ENCODE assay signal across 24 mouse cellular contexts in genomic region chr7:134726530-134727258, GRCm38 (mm10). TPM values are rescaled to one million over a fixed set of nuclear protein-coding genes. Genes with fewer than 3 reads are reported as not detected.
DNase-seq lines count a peak whose midpoint lies in the region; ATAC-seq and TF ChIP-seq lines count a peak whose summit lies in the region.
"Had no signal": no experiment of that assay in that cellular context is flagged by ENCODE, and none has a peak within 500 bp of the region (broad histone marks: within the 10 kb centered on the region; RNA-seq: fewer than 3 reads in every experiment).

No protein-coding gene starts in this region.

- intact Hi-C loops in heart, postnatal 25 days (cut with DNase I) = no loop called here

- WGBS in forebrain, embryonic 14.5 days = 80% methylated on average over 5 of the region's 5 CpGs
- WGBS in forebrain, embryonic 11.5 days = 83% methylated on average over 5 of the region's 5 CpGs
- 43% methylated on average over 5 of the region's 5 CpGs for WGBS in intestine, postnatal 0 days

- no peak overlapping the region for H3K4me2 ChIP-seq in forebrain, embryonic 14.5 days (ENCODE audit: low read length)
- H3K4me2 ChIP-seq in forebrain, embryonic 11.5 days (ENCODE audit: low read depth, low read length, severe bottlenecking) = no peak overlapping the region
- peak overlapping the region; percentile 45; the same call in 1 of the 2 replicates for H3K4me2 ChIP-seq in intestine, postnatal 0 days (replicated peaks; ENCODE audit: low read depth)
- H3K4me2 ChIP-seq: hindbrain, embryonic 12.5 days; hindbrain, embryonic 15.5 days had no signal

- H3K27me3 ChIP-seq in forebrain, embryonic 14.5 days (replicated peaks; ENCODE audit: control insufficient read depth, insufficient read depth, low read length) = no peaks in the 10 kb centered on the region
- no peaks in the 10 kb centered on the region for H3K27me3 ChIP-seq in forebrain, embryonic 11.5 days (ENCODE audit: control insufficient read depth, insufficient read depth, low read length)
- H3K27me3 ChIP-seq in intestine, postnatal 0 days (replicated peaks; ENCODE audit: control insufficient read depth, insufficient read depth, low read length) = no peaks in the 10 kb centered on the region
- H3K27me3 ChIP-seq: CH12.LX; heart, embryonic 13.5 days; hindbrain, embryonic 15.5 days; Patski had no signal

- 0 out of 2 replicates have a peak overlapping the region, but pooled peaks have one; percentile 24 for H3K27ac ChIP-seq in forebrain, embryonic 14.5 days (ENCODE audit: low read depth, low read length)
- H3K27ac ChIP-seq in forebrain, embryonic 11.5 days (ENCODE audit: low read depth, low read length) = no peak overlapping the region
- H3K27ac ChIP-seq in intestine, postnatal 0 days (ENCODE audit: low read depth, low read length) = peak overlapping the region; percentile 67
- H3K27ac ChIP-seq: heart, adult 2 months; heart, embryonic 10.5 days; hindbrain, embryonic 12.5 days; hindbrain, embryonic 15.5 days had no signal

- H3K9ac ChIP-seq in forebrain, embryonic 14.5 days (ENCODE audit: low read length) = no peak overlapping the region
- H3K9ac ChIP-seq in forebrain, embryonic 11.5 days (ENCODE audit: low read length) = no peak overlapping the region
- H3K9ac ChIP-seq in intestine, postnatal 0 days (ENCODE audit: low read depth, low read length) = no peak overlapping the region
- H3K9ac ChIP-seq: hindbrain, embryonic 12.5 days; hindbrain, embryonic 15.5 days had no signal

- no peak for TF ChIP-seq CTCF in intestine, postnatal 0 days (IDR thresholded peaks at IDR 0.05; ENCODE audit: low read depth)

- no peak for DNase-seq in forebrain, embryonic 14.5 days (ENCODE audit: low spot score)
- DNase-seq in forebrain, embryonic 11.5 days (ENCODE audit: low spot score) = no peak
- peak; percentile 70 for DNase-seq in heart, adult 11 months
- DNase-seq in heart, postnatal 25 days (ENCODE audit: low spot score) = no peak
- no peak for DNase-seq in embryo, embryonic 11 days
- DNase-seq in cerebellum, adult 11-12 months = no peak
- DNase-seq: adrenal gland, postnatal 10 days; adrenal gland, postnatal 36 days; B cell, adult 2 months; cerebellum, adult 11 months; cerebellum, adult 8-10 months; cerebellum, postnatal 36 days; gastrocnemius, postnatal 25 days; heart, adult 2 months; heart, postnatal 14 days; kidney, adult 2 months had no signal

- H3K4me3 ChIP-seq in forebrain, embryonic 14.5 days (ENCODE audit: low read depth, low read length) = no peak overlapping the region
- H3K4me3 ChIP-seq in forebrain, embryonic 11.5 days (ENCODE audit: low read depth, low read length) = no peak overlapping the region
- no peak overlapping the region for H3K4me3 ChIP-seq in intestine, postnatal 0 days (ENCODE audit: low read depth, low read length)
- H3K4me3 ChIP-seq: heart, adult 2 months; heart, embryonic 10.5 days; heart, embryonic 13.5 days; hindbrain, embryonic 12.5 days; hindbrain, embryonic 15.5 days had no signal

- H3K4me1 ChIP-seq in forebrain, embryonic 14.5 days (ENCODE audit: control insufficient read depth, insufficient read depth, low read length) = peaks cover 15% of the 10 kb centered on the region
- no peaks in the 10 kb centered on the region for H3K4me1 ChIP-seq in forebrain, embryonic 11.5 days (replicated peaks; ENCODE audit: control insufficient read depth, insufficient read depth, low read length)
- H3K4me1 ChIP-seq in intestine, postnatal 0 days (replicated peaks; ENCODE audit: control insufficient read depth, insufficient read depth, low read length) = no peaks in the 10 kb centered on the region

- no peak for ATAC-seq in forebrain, embryonic 14.5 days
- no peak for ATAC-seq in forebrain, embryonic 11.5 days (replicated peaks; ENCODE audit: low FRiP score)
- ATAC-seq in intestine, postnatal 0 days = peak; percentile 86
- ATAC-seq: Patski had no signal

- no peaks in the 10 kb centered on the region for H3K36me3 ChIP-seq in forebrain, embryonic 14.5 days (ENCODE audit: control insufficient read depth, insufficient read depth, low read length)
- no peaks in the 10 kb centered on the region for H3K36me3 ChIP-seq in forebrain, embryonic 11.5 days (ENCODE audit: control insufficient read depth, insufficient read depth, low read length)
- peaks cover 7% of the 10 kb centered on the region; the same call in 1 of the 2 replicates for H3K36me3 ChIP-seq in intestine, postnatal 0 days (ENCODE audit: control insufficient read depth, insufficient read depth)
- H3K36me3 ChIP-seq: G1E; hindbrain, embryonic 12.5 days; hindbrain, embryonic 15.5 days had no signal

- H3K9me3 ChIP-seq in forebrain, embryonic 14.5 days (replicated peaks; ENCODE audit: control insufficient read depth, low read length) = no peaks in the 10 kb centered on the region
- H3K9me3 ChIP-seq in forebrain, embryonic 11.5 days (ENCODE audit: control insufficient read depth, low read length) = no peaks in the 10 kb centered on the region
- H3K9me3 ChIP-seq in intestine, postnatal 0 days (ENCODE audit: control insufficient read depth) = no peaks in the 10 kb centered on the region
- H3K9me3 ChIP-seq: heart, embryonic 10.5 days; heart, embryonic 13.5 days; hindbrain, embryonic 12.5 days; hindbrain, embryonic 15.5 days had no signal

RNA-seq across cellular contexts. Expression of gene Dock1, which starts 56.2 kb away (rescaled TPM):
- polyA plus RNA-seq in forebrain, embryonic 14.5 days (2014; fragmentation: Nextera tagmentation; extraction: Ambion mirVana) = 7.9 and 9.2 TPM in 2 replicates
- polyA plus RNA-seq in forebrain, embryonic 11.5 days (2014; fragmentation: Nextera tagmentation; extraction: Ambion mirVana) = 24.5 and 26.5 TPM in 2 replicates
- total RNA-seq in heart, postnatal 25 days (2021) = 10 to 100 TPM; 23.7 to 27.7 TPM
- polyA plus RNA-seq in intestine, postnatal 0 days (2015; fragmentation: Nextera tagmentation; extraction: Ambion mirVana) = 8.7 and 9.7 TPM in 2 replicates
- total RNA-seq: CH12.LX, G1E had no signal
- polyA plus RNA-seq: G1E had no signal
